Mouse (Mus musculus) G1E (cell line): Measurements from ENCODE around the gene Emc4. TPM values are rescaled to one million over a fixed set of nuclear protein-coding genes. Genes with fewer than 3 reads are reported as not detected.

Experiments
- ATAC-seq: 2 replicates; pipeline ENCODE4 v1.8.0; 2016; ENCODE audit warnings: mild to moderate bottlenecking; ENCODE audit not compliant: insufficient number of reproducible peaks, poor library complexity, low FRiP score, severe bottlenecking; ENCODE audit errors: extremely low read depth
- DNase-seq: peaks from one replicate; pipeline ENCODE4 v3.0.0; 2012; ENCODE audit warnings: low spot score
- H3K27me3 ChIP-seq: 2 replicates; pipeline ENCODE4 v1.6.1; 2012; ENCODE audit warnings: mild to moderate bottlenecking, low read length, inconsistent platforms; ENCODE audit not compliant: insufficient read depth
- H3K36me3 ChIP-seq: replicated peaks from 2 replicates; pipeline ENCODE3; 2012; ENCODE audit warnings: mild to moderate bottlenecking, inconsistent platforms
- H3K4me1 ChIP-seq: 2 replicates; pipeline ENCODE4 v1.6.1; 2012; ENCODE audit warnings: low read depth, low read length, inconsistent platforms, mixed read lengths; ENCODE audit not compliant: insufficient read depth
- H3K4me3 ChIP-seq: 2 replicates; pipeline ENCODE4 v1.5.1; 2012; ENCODE audit warnings: low read depth, mild to moderate bottlenecking, inconsistent platforms, low read length, moderate library complexity, mixed read lengths
- H3K9me3 ChIP-seq: replicated peaks from 2 replicates; pipeline ENCODE4 v1.6.1; 2012; ENCODE audit warnings: inconsistent platforms
- CTCF ChIP-seq: IDR thresholded peaks from 2 replicates; pipeline ENCODE4 v1.5.1; 2012; ENCODE audit warnings: low read depth, low read length, inconsistent platforms, mixed read lengths
- GATA1 ChIP-seq: IDR thresholded peaks from 2 replicates; pipeline ENCODE4 v1.6.1; 2012; ENCODE audit warnings: borderline replicate concordance, low read length, inconsistent platforms, mixed read lengths
- GATA2 ChIP-seq: IDR thresholded peaks from 2 replicates; pipeline ENCODE4 v1.6.1; 2012; ENCODE audit warnings: low read depth, low read length, inconsistent platforms, borderline replicate concordance
- POLR2AphosphoS5 ChIP-seq: IDR thresholded peaks from 2 replicates; pipeline ENCODE4 v1.6.1; 2012; ENCODE audit warnings: low read depth, low read length, inconsistent platforms; ENCODE audit not compliant: insufficient replicate concordance
- TAL1 ChIP-seq: conservative IDR thresholded peaks from 2 replicates; pipeline ENCODE4 v1.6.1; 2012; ENCODE audit warnings: low read depth, low read length, inconsistent platforms, mixed read lengths
- polyA plus RNA-seq: library from polyadenylated mRNA; stranded (reverse); fragments of >175 nt; gene quantifications from 2 replicates; pipeline ENCODE4 v1.2.3, GENCODE M21; 2012
- total RNA-seq, 2 experiments: library from RNA; stranded (forward) in 1 of 2; stranded (reverse) in 1 of 2; fragments of 200-1000 nt in 1 of 2; fragments of >200 nt in 1 of 2; fragmentation: Nextera tagmentation in 1 of 2; gene quantifications; 2 replicates each; pipeline ENCODE4 v1.2.3; 2014 to 2017

Gene Emc4
- total and polyA plus RNA-seq, 3 experiments = 30.9 to 111 (median 53.7) TPM

DNA sequence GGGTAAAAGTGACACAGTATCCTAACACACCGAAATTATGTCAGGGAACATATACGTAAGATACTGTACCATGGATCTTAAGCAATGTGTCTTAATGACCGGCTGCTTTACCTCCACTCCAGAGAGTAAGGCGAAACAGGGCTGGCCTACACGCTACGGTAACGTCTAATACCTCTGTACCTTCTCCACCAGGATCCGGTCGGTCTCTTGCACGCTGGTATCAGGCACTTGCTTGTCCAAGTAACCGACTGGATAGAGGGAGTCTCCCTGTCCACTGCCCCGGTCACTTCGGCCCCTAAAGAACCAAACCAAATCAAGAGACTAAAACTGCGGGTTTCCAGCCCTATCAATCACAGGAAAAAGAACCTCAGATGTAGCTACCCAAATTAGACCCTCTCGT, 605 bp downstream of the Emc4 start:
- H3K27me3 ChIP-seq = no peaks in the 10 kb centered on the region
- peaks cover 37% of the 10 kb centered on the region for H3K36me3 ChIP-seq
- peaks cover 23% of the 10 kb centered on the region for H3K4me1 ChIP-seq
- TF ChIP-seq GATA2 = no peak
- TF ChIP-seq GATA1 = no peak
- TF ChIP-seq CTCF = no peak
- no peak for TF ChIP-seq TAL1
- DNase-seq (no peak), ATAC-seq (peak; percentile 7; the same call in 1 of the 2 replicates)
- peak overlapping the region; percentile 92 for H3K4me3 ChIP-seq
- H3K9me3 ChIP-seq = no peaks in the 10 kb centered on the region

DNA sequence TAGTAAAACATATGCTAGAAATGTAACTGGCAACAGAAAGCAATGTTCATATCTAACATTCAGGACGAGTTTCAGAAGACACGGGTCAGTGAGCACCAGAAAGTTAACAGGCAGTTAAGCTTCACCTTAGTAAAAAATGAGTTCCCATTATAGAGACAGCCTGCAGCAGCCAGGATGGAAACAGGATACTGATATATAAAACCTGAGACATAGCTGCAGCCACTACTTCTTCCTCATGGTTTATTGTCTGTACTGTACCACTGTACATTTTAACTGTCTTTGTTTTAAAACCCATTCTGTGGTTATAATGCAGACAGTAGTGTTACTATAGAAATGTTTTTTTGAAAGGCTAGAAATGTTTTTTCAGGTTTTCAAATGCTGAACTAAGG, 7.1 kb downstream of the Emc4 start:
- H3K36me3 ChIP-seq = peaks cover 80% of the 10 kb centered on the region

DNA sequence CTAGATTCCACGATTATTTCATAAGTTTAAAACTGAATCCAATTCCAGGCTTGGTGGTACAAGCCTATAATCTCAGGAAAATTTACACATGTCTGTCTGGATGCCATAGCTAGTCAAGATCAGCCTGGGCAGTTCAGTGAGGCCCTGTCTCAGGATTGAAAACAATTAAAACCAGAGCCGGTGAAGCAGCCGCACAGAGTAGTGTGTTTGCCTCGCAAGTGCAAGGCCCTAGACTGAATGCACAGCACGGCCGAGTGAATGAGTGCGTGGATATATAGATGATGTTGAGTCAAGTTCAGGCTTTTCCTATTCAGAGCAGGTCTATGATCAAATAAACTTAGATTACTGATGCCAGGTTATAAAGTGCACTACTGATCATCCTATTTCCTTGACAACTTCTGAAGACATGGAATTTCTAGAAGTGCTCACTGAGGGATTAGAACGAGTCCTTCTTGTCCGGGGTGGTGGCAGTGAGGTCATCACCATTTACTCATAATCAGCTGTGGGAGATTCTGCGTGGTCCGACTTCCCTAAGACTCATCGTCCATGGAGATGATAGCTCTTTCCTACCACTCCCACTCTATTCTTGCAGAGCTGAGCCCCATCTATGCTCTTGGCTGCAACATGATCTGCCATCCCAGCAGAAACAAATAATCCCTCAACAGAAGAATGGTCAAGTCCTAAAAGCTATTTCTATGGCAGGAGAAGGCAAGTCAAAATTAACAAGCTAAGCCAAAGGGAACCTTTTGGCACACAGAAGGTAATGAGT, 7.6 kb downstream of the Emc4 start:
- H3K4me1 ChIP-seq = no peaks in the 10 kb centered on the region
- H3K9me3 ChIP-seq = no peaks in the 10 kb centered on the region
- ATAC-seq (no peak), DNase-seq (no peak)
- peaks cover 78% of the 10 kb centered on the region for H3K36me3 ChIP-seq
- TF ChIP-seq TAL1 (no peak), POLR2AphosphoS5 (no peak), GATA1 (no peak), CTCF (no peak), GATA2 (no peak)
- no peak overlapping the region for H3K4me3 ChIP-seq
- no peaks in the 10 kb centered on the region for H3K27me3 ChIP-seq

More for the DNA sequence above, 7.1 kb downstream of the Emc4 start:
- no peak overlapping the region for H3K4me3 ChIP-seq
- ATAC-seq (no peak), DNase-seq (no peak)
- no peaks in the 10 kb centered on the region for H3K4me1 ChIP-seq
- no peaks in the 10 kb centered on the region for H3K27me3 ChIP-seq
- TF ChIP-seq GATA2 (no peak), POLR2AphosphoS5 (no peak), CTCF (no peak), TAL1 (no peak), GATA1 (no peak)
- no peaks in the 10 kb centered on the region for H3K9me3 ChIP-seq

DNA sequence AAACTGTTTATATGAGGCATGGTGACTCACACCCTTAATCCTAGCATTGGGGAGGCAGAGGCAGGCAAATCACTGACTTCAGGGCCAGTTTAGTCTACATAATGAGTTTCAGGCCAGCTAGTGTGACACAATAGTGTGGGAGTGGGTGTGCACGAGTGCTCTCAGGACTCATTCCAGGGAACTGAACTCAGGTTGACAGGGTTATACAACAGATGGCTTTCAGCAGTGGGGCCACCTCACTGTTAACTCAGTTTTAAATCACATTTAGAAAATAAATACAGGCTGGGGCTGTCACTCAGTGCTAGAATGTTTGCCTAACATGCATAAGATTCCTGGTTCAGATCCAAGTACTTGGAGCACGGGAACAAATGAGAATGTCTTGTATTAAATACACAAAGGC, 8.2 kb downstream of the Emc4 start:
- Histone ChIP-seq H3K9me3 (no peaks in the 10 kb centered on the region), H3K27me3 (no peaks in the 10 kb centered on the region), H3K36me3 (peaks cover 78% of the 10 kb centered on the region), H3K4me1 (no peaks in the 10 kb centered on the region), H3K4me3 (no peak overlapping the region)
- ATAC-seq (no peak), DNase-seq (no peak)
- TF ChIP-seq TAL1 = no peak
- TF ChIP-seq POLR2AphosphoS5 = no peak
- TF ChIP-seq CTCF = no peak
- no peak for TF ChIP-seq GATA1
- no peak for TF ChIP-seq GATA2

DNA sequence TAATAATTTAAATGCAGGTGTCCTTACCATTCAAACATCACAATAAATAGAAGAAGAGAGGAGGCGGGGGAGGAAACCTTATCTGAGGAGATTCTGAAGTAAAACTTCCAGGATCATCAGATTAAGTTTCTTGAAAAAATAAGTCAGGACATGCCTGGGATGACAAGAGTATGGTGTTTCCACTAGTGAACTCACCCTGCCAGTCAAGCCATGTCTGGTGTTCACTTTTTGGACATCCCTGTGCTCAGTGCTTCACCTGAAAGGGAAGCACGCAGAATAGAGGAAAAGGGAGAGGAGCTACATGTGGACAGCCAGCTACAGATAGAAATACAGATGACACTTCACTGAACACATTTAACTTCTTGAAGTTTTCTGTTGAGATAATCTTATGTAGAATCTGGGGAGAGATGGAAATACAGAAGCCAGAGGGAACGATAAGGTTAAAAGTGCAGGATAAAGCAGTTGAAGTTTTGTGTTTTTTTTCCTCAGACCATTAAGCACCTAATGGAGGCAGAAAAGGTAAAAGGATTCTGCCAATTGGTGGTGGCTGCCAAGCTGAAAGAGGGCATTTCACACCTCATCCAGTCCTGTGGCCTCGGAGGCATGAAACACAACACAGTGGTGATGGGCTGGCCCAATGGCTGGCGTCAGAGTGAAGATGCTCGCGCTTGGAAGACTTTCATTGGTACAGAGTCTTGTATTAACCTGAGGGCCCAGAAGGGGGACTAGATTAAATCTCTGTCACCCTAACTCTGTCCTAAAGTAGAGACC, 14.0 kb downstream of the Emc4 start:
- Histone ChIP-seq H3K4me1 (no peaks in the 10 kb centered on the region), H3K4me3 (no peak overlapping the region), H3K36me3 (peaks cover 57% of the 10 kb centered on the region), H3K9me3 (no peaks in the 10 kb centered on the region), H3K27me3 (no peaks in the 10 kb centered on the region)
- no peak for ATAC-seq
- DNase-seq = no peak
- TF ChIP-seq GATA2 (no peak), TAL1 (no peak), CTCF (no peak), POLR2AphosphoS5 (no peak), GATA1 (no peak)

DNA sequence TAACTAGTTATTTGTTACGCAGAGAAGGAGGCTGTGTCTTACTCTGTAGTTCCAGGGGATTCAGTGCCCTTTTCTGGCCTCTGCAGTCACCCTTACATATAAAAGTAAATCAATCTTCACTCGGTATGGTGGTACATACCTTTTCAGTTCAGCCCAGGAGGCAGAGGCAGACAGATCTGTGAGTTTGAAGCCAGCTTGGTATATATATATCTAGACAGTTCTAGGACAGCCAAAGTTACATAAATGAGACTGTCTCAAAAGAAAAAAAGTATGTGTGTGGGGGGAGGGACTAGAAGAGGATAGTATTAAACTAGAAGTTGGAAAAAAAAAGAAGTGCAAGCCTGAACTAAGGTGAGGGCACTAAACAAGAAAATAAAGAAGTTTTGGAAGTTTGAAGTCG, 19.6 kb downstream of the Emc4 start:
- H3K4me1 ChIP-seq = no peaks in the 10 kb centered on the region
- DNase-seq (no peak), ATAC-seq (no peak)
- no peaks in the 10 kb centered on the region for H3K9me3 ChIP-seq
- TF ChIP-seq GATA1 = no peak
- no peak for TF ChIP-seq GATA2
- no peak for TF ChIP-seq TAL1
- TF ChIP-seq CTCF = no peak
- TF ChIP-seq POLR2AphosphoS5 = no peak
- H3K27me3 ChIP-seq = no peaks in the 10 kb centered on the region
- H3K4me3 ChIP-seq = no peak overlapping the region
- H3K36me3 ChIP-seq = peaks cover 44% of the 10 kb centered on the region
